In genomic region chr9:64138896-64139295, GRCm38 (mm10) we compare ENCODE assay signal across 8 mouse cellular contexts. TPM values are rescaled to one million over a fixed set of nuclear protein-coding genes. Genes with fewer than 3 reads are reported as not detected.
DNase-seq lines count a peak whose midpoint lies in the region; ATAC-seq and TF ChIP-seq lines count a peak whose summit lies in the region.
"Not testable (repeated sequence)": the region's sequence is repeated elsewhere in the genome, so short reads cannot be mapped to it uniquely, and the experiment has no call there.

No protein-coding gene starts in this region.

- not testable (repeated sequence) for H3K4me1 ChIP-seq in liver, embryonic 14.5 days (replicated peaks; ENCODE audit: control insufficient read depth in 2 of 2, insufficient read depth in 2 of 2, low read length in 1 of 2)

- not testable (repeated sequence) for ATAC-seq in liver, embryonic 14.5 days (ENCODE audit: insufficient read depth)

- WGBS in liver, embryonic 14.5 days (ENCODE audit: insufficient replicate concordance) = 12% methylated on average over 6 of the region's 6 CpGs

- H3K27ac ChIP-seq in liver, embryonic 14.5 days = not testable (repeated sequence)

- H3K27me3 ChIP-seq in liver, embryonic 14.5 days (ENCODE audit: control insufficient read depth, insufficient read depth, low read length) = not testable (repeated sequence)

- intact Hi-C loops in heart, postnatal 10 days (cut with DNase I) = loop anchor here (1.0 kb wide), 1 partner anchor 133 kb away; no protein-coding TSS in a partner anchor

- peaks cover 49% of the 10 kb centered on the region for H3K36me3 ChIP-seq in liver, embryonic 14.5 days (replicated peaks; ENCODE audit: control insufficient read depth, insufficient read depth, low read depth)

- DNase-seq in CD8-positive naive resting alpha-beta T cell, adult 2 months (ENCODE audit: low read depth in 2 of 2, low spot score in 2 of 2) = peak; percentile 54 to 64
- DNase-seq in adrenal gland, postnatal 36 days = peak; percentile 32 to 49
- DNase-seq in embryo, embryonic 9.5 days (ENCODE audit: extremely low spot score) = peak; percentile 19
- DNase-seq in heart, postnatal 10 days = peak; percentile 49 to 73
- DNase-seq in layer of hippocampus, adult 11-12 months (ENCODE audit: low spot score) = peak; percentile 73
- not testable (repeated sequence) for DNase-seq in liver, embryonic 14.5 days (ENCODE audit: low read depth in 3 of 3, low spot score in 3 of 3)
- peak; percentile 39 for DNase-seq in ovary, postnatal 14 days (ENCODE audit: low spot score)
- peak; percentile 59 for DNase-seq in thymus, postnatal 0 days (ENCODE audit: low spot score)

- H3K9ac ChIP-seq in liver, embryonic 14.5 days (replicated peaks) = not testable (repeated sequence)

- TF ChIP-seq CTCF in liver, embryonic 14.5 days (IDR thresholded peaks at IDR 0.05; ENCODE audit: low read depth) = peak; percentile 79

- H3K9me3 ChIP-seq in liver, embryonic 14.5 days (ENCODE audit: control insufficient read depth, low read length) = not testable (repeated sequence)

- not testable (repeated sequence) for H3K4me2 ChIP-seq in liver, embryonic 14.5 days (ENCODE audit: low read depth)

- not testable (repeated sequence) for TF ChIP-seq EP300 in liver, embryonic 14.5 days (IDR thresholded peaks at IDR 0.05; ENCODE audit: low read depth)

- not testable (repeated sequence) for H3K4me3 ChIP-seq in liver, embryonic 14.5 days (ENCODE audit: insufficient read depth in 1 of 2, low read depth in 2 of 2, low read length in 2 of 2)

RNA-seq across cellular contexts. Expression of gene Lctl, which starts 21.9 kb away (rescaled TPM):
- total RNA-seq in adrenal gland, postnatal 36 days (2021) = 1 to 10 TPM in 1 of 2 experiments, under 1 TPM in 1; 0.69 to 2.6 TPM
- under 1 TPM in 1 of 2 experiments, not detected in 1; 0.26 TPM for total RNA-seq in heart, postnatal 10 days (2021)
- 0.02 TPM in 1 of 2 replicates, not detected in the other for polyA plus RNA-seq in liver, embryonic 14.5 days (2012; rRNA removed)
- not detected in 2 replicates for polyA plus RNA-seq in liver, embryonic 14.5 days (2014; fragmentation: Nextera tagmentation; extraction: Ambion mirVana)
- polyA plus RNA-seq in thymus, postnatal 0 days (2015; fragmentation: Nextera tagmentation; extraction: Ambion mirVana) = 0.23 TPM in 1 of 2 replicates, not detected in the other

RNA-seq across cellular contexts. Expression of gene Zwilch, which starts 34.0 kb away (rescaled TPM):
- 1 to 10 TPM; 2.7 to 4.0 TPM for total RNA-seq in adrenal gland, postnatal 36 days (2021)
- total RNA-seq in heart, postnatal 10 days (2021) = 1 to 10 TPM; 5.8 to 8.1 TPM
- 15.1 and 34.4 TPM in 2 replicates for polyA plus RNA-seq in liver, embryonic 14.5 days (2012; rRNA removed)
- 11.8 and 14.6 TPM in 2 replicates for polyA plus RNA-seq in liver, embryonic 14.5 days (2014; fragmentation: Nextera tagmentation; extraction: Ambion mirVana)
- 9.4 and 11.3 TPM in 2 replicates for polyA plus RNA-seq in thymus, postnatal 0 days (2015; fragmentation: Nextera tagmentation; extraction: Ambion mirVana)

RNA-seq across cellular contexts. Expression of gene Rpl4, which starts 34.3 kb away (rescaled TPM):
- 1,000 to 10,000 TPM in 1 of 2 experiments, 100 to 1,000 TPM in 1; 960 to 1,012 TPM for total RNA-seq in adrenal gland, postnatal 36 days (2021)
- 100 to 1,000 TPM; 625 to 646 TPM for total RNA-seq in heart, postnatal 10 days (2021)
- 583 and 863 TPM in 2 replicates for polyA plus RNA-seq in liver, embryonic 14.5 days (2012; rRNA removed)
- polyA plus RNA-seq in liver, embryonic 14.5 days (2014; fragmentation: Nextera tagmentation; extraction: Ambion mirVana) = 840 and 926 TPM in 2 replicates
- 1,382 and 1,420 TPM in 2 replicates for polyA plus RNA-seq in thymus, postnatal 0 days (2015; fragmentation: Nextera tagmentation; extraction: Ambion mirVana)

RNA-seq across cellular contexts. Expression of gene Snapc5, which starts 40.2 kb away (rescaled TPM):
- 10 to 100 TPM; 20.7 to 21.3 TPM for total RNA-seq in adrenal gland, postnatal 36 days (2021)
- 10 to 100 TPM; 19.9 to 24.2 TPM for total RNA-seq in heart, postnatal 10 days (2021)
- polyA plus RNA-seq in liver, embryonic 14.5 days (2012; rRNA removed) = 4.2 and 11.5 TPM in 2 replicates
- polyA plus RNA-seq in liver, embryonic 14.5 days (2014; fragmentation: Nextera tagmentation; extraction: Ambion mirVana) = 7.5 and 8.3 TPM in 2 replicates
- 38.2 and 43.5 TPM in 2 replicates for polyA plus RNA-seq in thymus, postnatal 0 days (2015; fragmentation: Nextera tagmentation; extraction: Ambion mirVana)
